Mouse (Mus musculus) 3T3-L1 (cell line): ENCODE data around the gene Bag6.

ENCODE experiments used
- DNase-seq: peaks from one replicate; pipeline ENCODE4 v3.0.0-alpha.2; 2015; ENCODE audit warnings: low read depth, low spot score

Bag6 gene

DNA sequence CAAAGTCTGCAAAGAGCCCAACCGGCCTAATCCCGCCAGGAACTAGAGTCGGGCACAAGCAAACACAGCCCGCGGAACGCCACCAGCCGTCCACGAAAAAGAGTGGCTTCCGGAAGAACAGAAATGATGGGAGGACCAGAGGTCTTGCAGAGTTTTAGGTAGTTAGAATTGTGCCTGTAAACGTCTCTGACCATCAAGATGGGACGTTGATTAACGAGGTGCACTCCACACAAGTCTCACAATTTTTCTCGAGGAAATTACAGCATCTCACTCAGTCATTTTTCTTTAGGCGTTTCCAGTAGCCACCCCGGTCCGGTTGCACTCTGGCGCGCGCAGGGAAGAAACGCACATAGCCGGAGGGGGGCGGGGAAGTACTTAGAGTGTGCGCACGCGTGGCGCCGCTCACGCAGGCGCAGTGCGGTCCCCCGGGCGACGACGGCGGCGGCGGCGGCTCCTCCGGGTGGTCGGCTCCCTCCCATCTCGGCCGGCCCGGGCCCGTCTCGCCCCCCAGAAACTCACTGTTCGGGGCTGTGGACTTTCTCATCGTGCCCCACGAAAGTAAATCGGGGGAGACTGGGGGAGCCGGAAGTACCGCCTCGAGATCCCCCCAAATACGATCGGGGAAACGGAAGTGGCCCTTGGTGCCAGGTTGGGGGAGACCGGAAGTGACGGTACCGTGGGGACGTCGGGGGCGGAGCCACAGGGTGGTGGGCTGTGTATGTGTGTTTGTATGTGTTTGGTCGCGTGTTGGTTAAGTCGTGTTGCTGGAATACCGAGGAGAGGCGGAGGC lies at the start of gene Bag6:
Gene Bag6 (plus strand): TSS at position 378 of the 790 bp plus-strand sequence.
- peak; percentile 96 for DNase-seq

GRCm38 (mm10) chr17:35085208-35085865 lies 49.6 kb upstream of the Bag6 start, which contains the start of gene Ly6g6f:
Gene Ly6g6f, minus strand, starts transcription at chr17:35085610.
- no peak for DNase-seq

DNA sequence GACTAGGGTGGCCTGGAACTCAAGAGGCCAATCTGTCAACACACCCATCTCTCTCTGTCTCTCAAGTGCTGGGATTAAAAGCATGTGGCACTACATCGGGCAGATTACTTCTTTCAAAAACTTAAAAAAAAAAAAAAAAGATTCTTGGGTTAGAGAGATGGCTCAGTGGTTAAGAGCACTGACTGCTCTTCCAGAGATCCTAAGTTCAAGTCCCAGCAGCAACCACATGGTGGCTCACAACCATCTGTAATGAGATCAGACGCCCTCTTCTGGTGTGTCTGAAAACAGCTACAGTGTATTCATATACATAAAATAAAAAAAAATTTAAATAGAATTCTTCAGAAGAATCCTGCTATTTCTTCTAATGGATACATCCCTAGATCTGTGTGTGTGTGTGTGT lies 46.8 kb upstream of the Bag6 start:
- DNase-seq, result peak; percentile 65

DNA sequence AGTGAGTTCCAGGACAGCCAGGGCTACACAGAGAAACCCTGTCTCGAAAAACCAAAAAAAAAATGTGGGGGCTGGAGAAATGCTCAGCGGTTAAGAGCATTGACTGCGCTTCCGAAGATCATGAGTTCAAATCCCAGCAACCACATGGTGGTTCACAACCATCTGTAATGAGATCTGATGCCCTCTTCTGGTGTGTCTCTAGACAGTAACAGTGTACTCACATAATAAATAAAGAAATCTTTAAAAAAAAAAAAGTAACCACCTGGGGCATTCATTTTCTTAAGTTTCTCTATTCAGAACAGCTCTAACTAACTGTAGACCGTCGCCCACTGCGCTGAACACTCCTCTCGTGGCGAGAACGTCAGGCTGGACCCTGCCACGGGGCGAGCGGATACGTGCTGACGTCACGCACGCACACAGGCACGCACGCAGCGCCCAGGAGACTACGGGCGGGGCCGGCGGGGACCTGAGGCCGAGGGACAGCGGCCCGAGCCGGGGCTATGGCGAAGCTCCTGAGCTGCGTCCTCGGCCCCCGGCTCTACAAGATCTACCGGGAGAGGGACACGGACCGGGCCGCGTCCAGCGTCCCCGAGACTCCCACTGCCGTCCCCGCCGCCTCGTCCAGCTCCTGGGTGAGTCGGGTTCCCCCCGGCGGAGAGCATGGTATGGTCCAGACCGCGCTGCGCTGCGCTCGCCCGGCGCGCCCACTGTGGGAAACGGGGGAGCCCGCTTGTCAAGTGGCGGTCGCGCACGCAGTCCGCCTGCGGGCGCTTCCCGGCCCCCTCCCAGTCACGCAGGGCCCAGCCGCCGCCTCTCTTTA lies 45.9 kb upstream of the Bag6 start, which contains the start of gene Abhd16a:
Gene Abhd16a (plus strand): TSS at position 439 of the 820 bp plus-strand sequence.
- peak; percentile 92 for DNase-seq

GRCm38 (mm10) chr17:35090166-35090932 lies 44.6 kb upstream of the Bag6 start:
- peak; percentile 70 for DNase-seq

GRCm38 (mm10) chr17:35092403-35093198 lies 42.4 kb upstream of the Bag6 start:
- no peak for DNase-seq

GRCm38 (mm10) chr17:35094475-35095365 lies 40.3 kb upstream of the Bag6 start:
- no peak for DNase-seq

DNA sequence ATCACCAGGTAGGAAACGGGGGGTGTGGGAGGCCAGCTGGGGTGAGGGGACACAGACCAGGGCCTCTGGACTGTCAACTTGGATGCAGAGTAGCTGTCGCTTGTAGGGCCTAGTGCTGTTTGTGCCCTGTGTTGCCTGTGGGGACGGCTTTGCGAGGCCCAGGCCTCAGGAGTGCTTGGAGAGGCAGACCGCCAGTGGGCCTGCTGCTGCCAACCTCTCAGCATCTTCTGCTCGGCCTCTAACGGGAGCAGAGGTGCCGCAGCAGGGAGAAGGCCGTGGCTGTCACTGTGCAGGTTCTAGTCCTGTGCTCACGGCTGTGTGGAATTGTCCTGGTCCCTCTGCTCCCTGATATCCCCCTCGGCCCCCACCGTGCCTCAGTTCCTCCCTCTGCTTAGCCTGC lies 38.4 kb upstream of the Bag6 start:
- DNase-seq, result no peak

GRCm38 (mm10) chr17:35097164-35097655 lies 37.8 kb upstream of the Bag6 start:
- DNase-seq, result no peak

DNA sequence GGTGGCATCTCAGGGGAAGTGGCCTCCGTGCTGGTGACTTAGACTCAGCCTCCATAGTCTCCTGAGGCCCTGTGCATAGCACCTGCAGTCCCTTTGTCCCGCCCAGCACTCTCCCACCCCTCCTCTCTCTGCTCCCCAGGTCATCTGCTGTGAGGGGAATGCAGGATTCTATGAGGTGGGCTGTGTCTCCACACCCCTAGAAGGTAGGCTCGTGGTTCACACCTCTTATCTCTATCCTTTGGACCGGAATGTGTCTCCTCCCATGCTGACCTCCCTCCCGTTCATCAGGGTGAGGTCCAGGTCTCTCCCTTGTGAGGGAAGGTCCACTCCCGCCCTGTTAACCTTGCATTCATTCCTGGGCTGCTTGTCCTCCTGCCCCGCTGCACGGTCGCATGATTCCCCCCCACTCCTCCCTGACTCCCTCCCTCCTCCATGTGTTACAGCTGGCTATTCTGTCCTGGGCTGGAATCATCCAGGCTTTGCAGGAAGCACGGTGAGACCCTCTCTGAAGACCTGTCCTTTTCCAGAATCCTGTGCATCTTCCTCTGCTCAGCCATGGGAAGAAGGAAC lies 34.7 kb upstream of the Bag6 start:
- no peak for DNase-seq

GRCm38 (mm10) chr17:35101161-35101560 lies 33.8 kb upstream of the Bag6 start:
- DNase-seq, result no peak

DNA sequence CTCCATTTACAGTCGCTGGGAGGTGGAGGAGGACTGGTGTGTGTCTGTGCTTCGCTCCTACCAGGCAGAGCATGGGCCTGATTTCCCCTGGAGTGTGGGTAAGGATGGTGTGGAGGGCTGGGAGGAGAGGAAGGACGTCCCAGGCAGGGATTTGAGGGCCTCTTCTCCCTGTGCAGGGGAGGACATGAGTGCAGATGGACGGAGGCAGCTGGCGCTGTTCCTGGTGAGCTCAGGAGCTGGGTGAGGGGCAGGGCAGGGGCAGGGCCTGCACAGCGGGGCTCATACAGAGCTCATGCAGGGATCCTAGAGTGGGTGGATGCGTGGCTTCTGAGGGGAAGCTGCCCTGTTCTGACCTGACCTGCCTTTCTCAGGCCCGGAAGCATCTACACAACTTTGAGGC lies 32.7 kb upstream of the Bag6 start:
- no peak for DNase-seq

- no peak for DNase-seq
These were observed 31.7 kb upstream of the Bag6 start for GRCm38 (mm10) chr17:35103221-35103690.

- no peak for DNase-seq
These were observed 30.9 kb upstream of the Bag6 start for GRCm38 (mm10) chr17:35104079-35104478.

- DNase-seq, result no peak
These were observed 30.2 kb upstream of the Bag6 start for GRCm38 (mm10) chr17:35104754-35105153.

- DNase-seq, result peak; percentile 55
These were observed 29.1 kb upstream of the Bag6 start for GRCm38 (mm10) chr17:35105740-35106389.

DNA sequence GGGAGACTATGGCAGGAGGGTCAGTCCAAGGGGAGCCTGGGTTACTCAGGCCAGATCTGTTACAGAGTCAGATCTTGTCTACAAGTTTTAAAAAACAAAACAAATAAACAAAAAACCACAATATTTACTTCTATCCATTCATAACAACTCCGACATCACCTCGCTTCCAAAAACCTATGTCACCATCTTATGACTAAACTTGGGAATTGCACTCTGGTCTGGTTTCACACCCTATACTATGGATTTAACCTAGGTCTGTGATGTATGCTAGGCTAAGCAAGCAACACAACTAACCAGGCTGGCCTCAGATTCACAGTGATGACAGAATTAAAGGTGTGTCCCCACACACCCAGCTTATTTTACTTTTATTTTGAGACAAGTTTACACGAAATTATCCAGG lies 28.5 kb upstream of the Bag6 start:
- DNase-seq, result peak; percentile 55

DNA sequence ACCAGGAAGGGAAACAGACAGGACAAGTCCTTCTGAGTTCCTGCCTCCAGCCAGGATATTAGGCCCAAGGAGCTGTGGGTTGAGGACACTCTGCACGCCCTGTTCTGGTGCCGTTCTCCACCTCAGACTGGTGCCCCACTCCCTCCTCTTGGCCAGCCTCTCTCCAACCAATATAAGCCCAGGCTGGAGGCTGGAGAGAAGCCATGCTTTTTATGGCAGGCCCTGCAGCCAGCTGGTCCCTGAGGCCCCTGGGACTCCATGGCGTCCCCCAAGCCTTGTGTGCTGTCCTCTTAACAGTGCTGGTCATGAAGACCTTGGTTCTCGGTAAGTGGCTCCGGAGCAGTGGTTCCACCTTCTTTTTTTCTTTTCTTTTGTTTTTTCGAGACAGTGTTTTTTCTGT lies 26.9 kb upstream of the Bag6 start, which contains the start of gene Ly6g5c:
Gene Ly6g5c (plus strand): TSS at position 183 of the 400 bp plus-strand sequence.
- no peak for DNase-seq
